Mouse (Mus musculus) E14TG2a.4 (cell line): ENCODE measurements around the gene Nupl2.

ENCODE experiments used
- H3K27me3 ChIP-seq: 2 replicates; pipeline ENCODE4 v1.6.1; 2014; ENCODE audit warnings: low read length, control low read depth; ENCODE audit not compliant: insufficient read depth
- H3K36me3 ChIP-seq: 2 replicates; pipeline ENCODE4 v1.6.1; 2014; ENCODE audit warnings: low read length, control low read depth; ENCODE audit not compliant: insufficient read depth
- H3K4me1 ChIP-seq: replicated peaks from 2 replicates; pipeline ENCODE4 v1.6.1; 2014; ENCODE audit warnings: low read depth, low read length, control low read depth
- H3K4me3 ChIP-seq: replicated peaks from 2 replicates; pipeline ENCODE4 v1.5.1; 2014; ENCODE audit warnings: mild to moderate bottlenecking, low read length
- H3K9me3 ChIP-seq: 2 replicates; pipeline ENCODE4 v1.6.1; 2014; ENCODE audit warnings: low read length, control low read depth
- CTCF ChIP-seq: conservative IDR thresholded peaks from 2 replicates; pipeline ENCODE4 v1.5.1; 2014; ENCODE audit warnings: low read length
- NANOG ChIP-seq: IDR thresholded peaks from 2 replicates; pipeline ENCODE4 v1.6.1; 2014; ENCODE audit warnings: borderline replicate concordance, low read length, mixed read lengths
- POU5F1 ChIP-seq: IDR thresholded peaks from 2 replicates; pipeline ENCODE4 v1.6.1; 2014; ENCODE audit warnings: low read length, borderline replicate concordance

Nupl2 gene

GRCm38 (mm10) chr5:24164789-24165445, at the start of gene Nupl2:
Nupl2 (plus strand) TSS chr5:24164963.
- H3K4me3 ChIP-seq = peak within 1 kb of the TSS; percentile 95
- no peak for TF ChIP-seq CTCF
- TF ChIP-seq POU5F1 = no peak
- TF ChIP-seq NANOG = no peak
- H3K9me3 ChIP-seq = no peaks in the 10 kb centered on the region
- H3K27me3 ChIP-seq = no peaks in the 10 kb centered on the region
- peaks cover 42% of the 10 kb centered on the region for H3K4me1 ChIP-seq
- peaks cover 22% of the 10 kb centered on the region for H3K36me3 ChIP-seq

DNA sequence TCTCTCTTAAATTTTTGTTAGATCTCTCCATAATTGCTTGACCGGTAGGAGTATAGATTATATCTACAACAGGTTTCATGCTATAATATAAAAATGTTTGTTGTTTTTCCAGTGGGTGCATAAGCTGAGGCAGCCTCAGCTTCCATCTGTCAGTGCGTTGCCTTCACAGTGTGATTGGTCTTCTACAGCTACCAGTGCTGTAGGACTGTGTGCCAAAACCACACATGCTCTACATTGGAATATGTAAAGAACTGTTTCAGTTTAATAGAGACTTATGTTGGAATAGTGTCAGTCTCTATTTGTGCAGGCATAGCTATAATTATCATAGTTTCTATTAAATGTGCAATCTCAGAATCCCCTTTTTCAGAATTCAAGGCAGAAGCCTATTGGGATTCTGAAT, 42.5 kb upstream of the Nupl2 start:
- TF ChIP-seq CTCF (no peak), POU5F1 (no peak), NANOG (no peak)
- peaks cover 50% of the 10 kb centered on the region for H3K4me1 ChIP-seq

GRCm38 (mm10) chr5:24124175-24124574, 40.6 kb upstream of the Nupl2 start:
- H3K4me3 ChIP-seq = no peak overlapping the region
- no peaks in the 10 kb centered on the region for H3K27me3 ChIP-seq
- H3K36me3 ChIP-seq = peaks cover 17% of the 10 kb centered on the region
- no peaks in the 10 kb centered on the region for H3K9me3 ChIP-seq
- H3K4me1 ChIP-seq = peaks cover 40% of the 10 kb centered on the region
- TF ChIP-seq NANOG (peak; percentile 41; the same call in 1 of the 2 replicates), CTCF (no peak)

More for the DNA sequence above, 42.5 kb upstream of the Nupl2 start:
- no peaks in the 10 kb centered on the region for H3K9me3 ChIP-seq
- no peak overlapping the region for H3K4me3 ChIP-seq
- peaks cover 3% of the 10 kb centered on the region for H3K36me3 ChIP-seq
- no peaks in the 10 kb centered on the region for H3K27me3 ChIP-seq

DNA sequence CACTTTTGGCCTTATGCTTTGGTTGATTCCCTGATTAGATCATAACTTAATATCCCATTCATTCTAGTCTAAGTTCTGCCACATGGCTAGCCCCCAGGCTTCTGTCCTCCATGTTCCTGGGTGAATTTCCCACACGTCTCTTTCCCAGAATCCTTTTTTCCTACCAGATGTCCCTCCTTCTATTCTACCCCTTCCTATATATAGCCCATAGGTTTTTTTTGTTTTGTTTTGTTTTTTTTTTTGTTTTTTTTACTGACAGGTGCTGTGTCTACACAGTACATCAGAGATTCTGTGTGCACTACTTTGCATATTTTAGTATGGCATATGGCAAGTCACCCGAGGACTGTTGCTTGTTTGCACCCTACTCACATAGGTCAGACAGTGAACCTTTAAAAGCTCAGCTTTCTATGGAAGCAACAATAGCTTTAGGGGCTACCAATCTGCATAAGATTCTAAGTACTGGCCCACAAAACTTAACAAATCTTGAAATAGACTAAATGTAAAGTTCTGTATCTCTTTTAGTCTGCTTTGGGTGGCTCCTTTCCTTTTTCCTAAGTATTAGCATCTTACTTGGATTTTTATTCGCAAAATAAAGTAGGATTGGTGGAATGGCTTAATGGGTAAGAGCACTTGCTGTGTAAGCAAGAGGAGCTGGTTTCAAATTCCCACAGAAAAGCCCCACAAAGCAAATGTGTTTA, 40.0 kb upstream of the Nupl2 start:
- no peaks in the 10 kb centered on the region for H3K27me3 ChIP-seq
- H3K36me3 ChIP-seq = peaks cover 18% of the 10 kb centered on the region
- H3K4me1 ChIP-seq = peaks cover 38% of the 10 kb centered on the region
- TF ChIP-seq NANOG (no peak), CTCF (no peak), POU5F1 (no peak)
- H3K4me3 ChIP-seq = no peak overlapping the region
- no peaks in the 10 kb centered on the region for H3K9me3 ChIP-seq

DNA sequence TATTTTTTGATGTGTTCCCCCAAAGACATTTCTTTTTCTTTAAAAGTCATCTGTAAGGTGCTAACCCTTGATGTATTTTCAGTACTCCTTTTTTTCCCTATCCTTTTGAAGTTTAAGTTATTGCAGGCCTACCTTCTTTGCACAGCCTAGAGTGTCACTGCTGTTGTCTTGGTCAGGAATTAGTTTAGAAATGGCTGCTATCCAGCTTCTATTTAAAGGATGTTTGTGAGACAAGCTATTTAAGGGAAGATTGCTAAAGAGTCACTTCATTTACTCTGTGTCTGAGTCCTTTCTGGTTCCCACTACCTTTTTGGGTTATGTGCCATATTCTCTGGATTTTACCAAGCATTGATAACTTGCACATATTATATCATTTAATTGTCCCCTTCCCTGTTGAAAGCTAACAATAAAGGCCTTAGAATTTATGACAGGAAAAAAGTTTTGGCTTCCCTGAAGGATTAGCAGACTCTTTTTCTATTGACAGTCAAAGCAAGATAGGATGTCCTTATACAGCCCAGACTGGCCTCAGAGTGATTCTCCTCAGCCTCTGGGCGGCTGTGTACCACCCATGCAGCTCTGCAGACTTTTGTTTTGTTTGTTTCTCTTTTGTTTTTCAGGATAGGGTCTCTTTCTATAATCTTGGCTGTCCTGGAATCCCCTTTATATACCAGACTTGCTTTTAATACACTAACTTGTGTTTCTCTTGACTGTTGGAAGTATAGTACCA, 38.7 kb upstream of the Nupl2 start:
- peaks cover 24% of the 10 kb centered on the region for H3K36me3 ChIP-seq
- TF ChIP-seq POU5F1 (no peak), NANOG (no peak), CTCF (no peak)

DNA sequence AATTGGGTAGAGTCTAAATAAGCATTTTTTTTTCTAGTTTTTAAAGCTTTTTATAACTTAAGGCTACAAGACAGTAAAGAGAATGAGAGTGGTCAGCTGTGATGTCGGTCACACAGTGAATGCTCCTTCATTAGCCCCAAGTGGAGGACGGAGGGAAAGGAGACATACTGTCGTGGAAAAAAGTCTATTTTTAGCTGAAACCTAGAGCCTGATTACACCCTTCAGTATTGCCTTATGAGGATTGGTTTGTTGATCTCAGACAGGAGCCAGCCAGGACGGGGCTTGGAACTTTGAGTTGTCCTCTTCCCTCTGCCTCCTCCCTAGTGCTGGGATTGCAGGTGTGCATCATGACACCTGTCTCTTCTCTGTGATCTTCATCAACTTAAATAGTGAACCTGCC, 37.8 kb upstream of the Nupl2 start:
- Histone ChIP-seq H3K27me3 (no peaks in the 10 kb centered on the region), H3K4me3 (no peak overlapping the region), H3K36me3 (peaks cover 27% of the 10 kb centered on the region), H3K4me1 (peaks cover 41% of the 10 kb centered on the region), H3K9me3 (no peaks in the 10 kb centered on the region)
- no peak for TF ChIP-seq CTCF
- TF ChIP-seq POU5F1 = no peak
- no peak for TF ChIP-seq NANOG

More for the DNA sequence above, 38.7 kb upstream of the Nupl2 start:
- Histone ChIP-seq H3K27me3 (no peaks in the 10 kb centered on the region), H3K9me3 (no peaks in the 10 kb centered on the region), H3K4me1 (peaks cover 41% of the 10 kb centered on the region), H3K4me3 (no peak overlapping the region)

DNA sequence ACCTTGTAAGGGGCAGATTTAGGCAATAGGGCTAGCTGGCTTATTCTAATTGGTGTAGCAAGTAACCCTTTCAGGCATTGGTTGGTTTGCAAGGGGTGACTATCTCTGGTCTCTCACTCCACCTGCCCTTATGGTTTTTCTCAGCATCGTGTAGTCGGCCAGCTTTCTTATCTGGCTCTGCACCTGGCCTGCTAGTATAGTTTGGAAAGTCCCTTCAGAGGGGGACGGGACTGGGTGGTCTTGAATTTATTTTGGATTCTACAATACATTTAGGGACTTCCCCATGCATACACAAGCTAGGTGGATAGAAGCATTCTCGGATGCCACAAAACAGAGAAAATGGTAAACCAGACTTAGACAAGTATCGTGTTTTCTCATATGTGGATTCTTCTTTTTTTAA, 17.8 kb upstream of the Nupl2 start:
- peaks cover 77% of the 10 kb centered on the region for H3K36me3 ChIP-seq
- no peak overlapping the region for H3K4me3 ChIP-seq
- H3K27me3 ChIP-seq = no peaks in the 10 kb centered on the region
- 0 out of 2 replicates have a peak, but pooled peaks cover 3% of the 10 kb centered on the region for H3K4me1 ChIP-seq
- TF ChIP-seq NANOG = no peak
- TF ChIP-seq CTCF = no peak
- no peak for TF ChIP-seq POU5F1
- no peaks in the 10 kb centered on the region for H3K9me3 ChIP-seq

GRCm38 (mm10) chr5:24152199-24152598, 12.6 kb upstream of the Nupl2 start:
- Histone ChIP-seq H3K9me3 (no peaks in the 10 kb centered on the region), H3K27me3 (no peaks in the 10 kb centered on the region), H3K36me3 (peaks cover 69% of the 10 kb centered on the region), H3K4me3 (no peak overlapping the region), H3K4me1 (0 out of 2 replicates have a peak, but pooled peaks cover 3% of the 10 kb centered on the region)
- TF ChIP-seq POU5F1 (no peak), CTCF (no peak), NANOG (no peak)
